Mouse (Mus musculus): Measurements from ENCODE around the gene Olfr1042. TPM values are rescaled to one million over a fixed set of nuclear protein-coding genes. Genes with fewer than 3 reads are reported as not detected.

The Olfr1042 gene
- polyA plus RNA-seq, 1 experiment from 2014 or later = not detected

Other genes with a start within 250 kb of the Olfr1042 start
- gene Olfr1025-ps1, start 246.6 kb downstream of the Olfr1042 start, polyA plus RNA-seq (2016; fragmentation: Nextera tagmentation; extraction: Ambion mirVana) = not detected in 2 replicates
- gene Olfr1026, start 240.3 kb downstream of the Olfr1042 start, polyA plus RNA-seq (2016; fragmentation: Nextera tagmentation; extraction: Ambion mirVana) = not detected in 2 replicates
- not detected in 2 replicates for gene Olfr1028, start 211.4 kb downstream of the Olfr1042 start, polyA plus RNA-seq (2016; fragmentation: Nextera tagmentation; extraction: Ambion mirVana)
- not detected in 2 replicates for gene Olfr1029, start 187.9 kb downstream of the Olfr1042 start, polyA plus RNA-seq (2016; fragmentation: Nextera tagmentation; extraction: Ambion mirVana)
- gene Olfr1030, start 182.6 kb downstream of the Olfr1042 start, polyA plus RNA-seq (2016; fragmentation: Nextera tagmentation; extraction: Ambion mirVana) = not detected in 2 replicates
- not detected in 2 replicates for gene Olfr1031, start 171.5 kb downstream of the Olfr1042 start, polyA plus RNA-seq (2016; fragmentation: Nextera tagmentation; extraction: Ambion mirVana)
- not detected in 2 replicates for gene Olfr1032, start 156.3 kb downstream of the Olfr1042 start, polyA plus RNA-seq (2016; fragmentation: Nextera tagmentation; extraction: Ambion mirVana)
- gene Olfr1033, start 141.2 kb downstream of the Olfr1042 start, polyA plus RNA-seq (2016; fragmentation: Nextera tagmentation; extraction: Ambion mirVana) = 1.3 and 1.4 TPM in 2 replicates
- gene Olfr1034, start 116.0 kb downstream of the Olfr1042 start, polyA plus RNA-seq (2016; fragmentation: Nextera tagmentation; extraction: Ambion mirVana) = not detected in 2 replicates
- not detected in 2 replicates for gene Olfr1036, start 87.8 kb downstream of the Olfr1042 start, polyA plus RNA-seq (2016; fragmentation: Nextera tagmentation; extraction: Ambion mirVana)
- gene Olfr1037, start 74.5 kb downstream of the Olfr1042 start, polyA plus RNA-seq (2016; fragmentation: Nextera tagmentation; extraction: Ambion mirVana) = not detected in 2 replicates
- not detected in 2 replicates for gene Olfr1039, start 25.9 kb downstream of the Olfr1042 start, polyA plus RNA-seq (2016; fragmentation: Nextera tagmentation; extraction: Ambion mirVana)
- not detected in 2 replicates for gene Olfr1040, start 15.1 kb downstream of the Olfr1042 start, polyA plus RNA-seq (2016; fragmentation: Nextera tagmentation; extraction: Ambion mirVana)
- not detected in 2 replicates for gene Olfr1043, start 5.7 kb upstream of the Olfr1042 start, polyA plus RNA-seq (2016; fragmentation: Nextera tagmentation; extraction: Ambion mirVana)
- gene Olfr1044, start 16.0 kb upstream of the Olfr1042 start, polyA plus RNA-seq (2016; fragmentation: Nextera tagmentation; extraction: Ambion mirVana) = not detected in 2 replicates
- not detected in 2 replicates for gene Olfr52, start 23.8 kb upstream of the Olfr1042 start, polyA plus RNA-seq (2016; fragmentation: Nextera tagmentation; extraction: Ambion mirVana)
- gene Olfr1045, start 41.2 kb upstream of the Olfr1042 start, polyA plus RNA-seq (2016; fragmentation: Nextera tagmentation; extraction: Ambion mirVana) = not detected in 2 replicates
- not detected in 2 replicates for gene Olfr1046, start 57.5 kb upstream of the Olfr1042 start, polyA plus RNA-seq (2016; fragmentation: Nextera tagmentation; extraction: Ambion mirVana)
- gene Olfr1047, start 69.6 kb upstream of the Olfr1042 start, polyA plus RNA-seq (2016; fragmentation: Nextera tagmentation; extraction: Ambion mirVana) = not detected in 2 replicates
- not detected in 2 replicates for gene Olfr1048, start 78.5 kb upstream of the Olfr1042 start, polyA plus RNA-seq (2016; fragmentation: Nextera tagmentation; extraction: Ambion mirVana)
- not detected in 2 replicates for gene Olfr1049, start 96.5 kb upstream of the Olfr1042 start, polyA plus RNA-seq (2016; fragmentation: Nextera tagmentation; extraction: Ambion mirVana)
- gene Olfr1051, start 117.2 kb upstream of the Olfr1042 start, polyA plus RNA-seq (2016; fragmentation: Nextera tagmentation; extraction: Ambion mirVana) = not detected in 2 replicates
- gene Olfr1052, start 130.6 kb upstream of the Olfr1042 start, polyA plus RNA-seq (2016; fragmentation: Nextera tagmentation; extraction: Ambion mirVana) = not detected in 2 replicates
- not detected in 2 replicates for gene Olfr1053, start 153.4 kb upstream of the Olfr1042 start, polyA plus RNA-seq (2016; fragmentation: Nextera tagmentation; extraction: Ambion mirVana)
- not detected in 2 replicates for gene Olfr1054, start 173.6 kb upstream of the Olfr1042 start, polyA plus RNA-seq (2016; fragmentation: Nextera tagmentation; extraction: Ambion mirVana)
- gene Olfr1055, start 188.4 kb upstream of the Olfr1042 start, polyA plus RNA-seq (2016; fragmentation: Nextera tagmentation; extraction: Ambion mirVana) = not detected in 2 replicates
- gene Olfr1056, start 200.6 kb upstream of the Olfr1042 start, polyA plus RNA-seq (2016; fragmentation: Nextera tagmentation; extraction: Ambion mirVana) = not detected in 2 replicates
- gene Olfr1057, start 216.6 kb upstream of the Olfr1042 start, polyA plus RNA-seq (2016; fragmentation: Nextera tagmentation; extraction: Ambion mirVana) = not detected in 2 replicates
- gene Olfr1058, start 226.7 kb upstream of the Olfr1042 start, polyA plus RNA-seq (2016; fragmentation: Nextera tagmentation; extraction: Ambion mirVana) = not detected in 2 replicates

Measured in heart, embryonic 12.5 days (tissue).